Mouse (Mus musculus) lung, embryonic 14.5 days (tissue): ENCODE data around the gene Fndc10. TPM values are rescaled to one million over a fixed set of nuclear protein-coding genes. Genes with fewer than 3 reads are reported as not detected.

Experiments used
- ATAC-seq: fragments of 200-750 bp; cut with Nextera tagmentation; 2 replicates; pipeline ENCODE4 v1.8.0; 2017; ENCODE audit warnings: mild to moderate bottlenecking, moderate TSS enrichment, moderate library complexity; ENCODE audit not compliant: insufficient read depth
- DNase-seq: peaks from one replicate; pipeline ENCODE4 v3.0.0-alpha.2; 2015
- H3K27ac ChIP-seq: fragments of 300-500 bp; sonication (generic); 2 replicates; pipeline ENCODE4 v1.5.1; 2014; ENCODE audit warnings: low read depth, mild to moderate bottlenecking, moderate library complexity
- H3K27me3 ChIP-seq: fragments of 300-500 bp; sonication (generic); 2 replicates; pipeline ENCODE4 v1.6.1; 2014; ENCODE audit warnings: low read length, control low read depth; ENCODE audit not compliant: insufficient read depth
- H3K36me3 ChIP-seq: fragments of 300-500 bp; sonication (generic); 2 replicates; pipeline ENCODE4 v1.6.1; 2014; ENCODE audit warnings: control low read depth; ENCODE audit not compliant: insufficient read depth
- H3K4me1 ChIP-seq: fragments of 300-500 bp; sonication (generic); 2 replicates; pipeline ENCODE4 v1.6.1; 2014; ENCODE audit warnings: antibody characterized with exemption, control low read depth; ENCODE audit not compliant: insufficient read depth
- H3K4me2 ChIP-seq: fragments of 300-500 bp; sonication (generic); 2 replicates; pipeline ENCODE4 v1.6.1; 2014; ENCODE audit warnings: mild to moderate bottlenecking
- H3K4me3 ChIP-seq: fragments of 300-500 bp; sonication (generic); 2 replicates; pipeline ENCODE4 v1.5.1; 2014; ENCODE audit warnings: low read depth, low read length
- H3K9ac ChIP-seq: fragments of 300-500 bp; sonication (generic); 2 replicates; pipeline ENCODE4 v1.6.1; 2014
- H3K9me3 ChIP-seq: fragments of 300-500 bp; sonication (generic); 2 replicates; pipeline ENCODE4 v1.6.1; 2016; ENCODE audit warnings: low read depth, low read length, control low read depth
- CTCF ChIP-seq: IDR thresholded peaks from 2 replicates; pipeline ENCODE4 v1.5.1; 2016; ENCODE audit warnings: antibody characterized with exemption, low read depth
- WGBS: fragments of 180-500 bp; shearing (Covaris S2); extraction: QIAGEN DNeasy Blood & Tissue Kit; methylation state at CpG from one replicate; pipeline ENCODE4 v1.1.7; 2014; 5-methylcytosine and 5-hydroxymethylcytosine counted together
- polyA plus RNA-seq: library from polyadenylated mRNA; unstranded; fragments of >200 nt; fragmentation: Nextera tagmentation; extraction: Ambion mirVana; gene quantifications from 2 replicates; pipeline ENCODE4 v1.2.1, GENCODE M21; 2014

Gene Fndc10
- polyA plus RNA-seq, 1 experiment from 2014 or later: 2.5 TPM

- Histone ChIP-seq H3K4me1 (peaks cover 5% of the 10 kb centered on the region; the same call in 1 of the 2 replicates), H3K9ac (no peak overlapping the region), H3K27ac (no peak overlapping the region), H3K27me3 (no peaks in the 10 kb centered on the region), H3K9me3 (no peaks in the 10 kb centered on the region), H3K4me3 (no peak overlapping the region), H3K36me3 (no peaks in the 10 kb centered on the region), H3K4me2 (no peak overlapping the region)
- TF ChIP-seq CTCF: no peak
- DNase-seq (no peak), ATAC-seq (no peak)
- WGBS: 93% methylated on average over 4 of the region's 4 CpGs
These were observed 9.3 kb downstream of the Fndc10 start for GRCm38 (mm10) chr4:155703425-155703929.

- ATAC-seq: peak; percentile 95
- Histone ChIP-seq H3K9me3 (no peaks in the 10 kb centered on the region), H3K27ac (peak within 1 kb of the TSS; percentile 97), H3K4me2 (peak within 1 kb of the TSS; percentile 89), H3K36me3 (no peaks in the 10 kb centered on the region), H3K27me3 (no peaks in the 10 kb centered on the region), H3K4me1 (peaks cover 5% of the 10 kb centered on the region; the same call in 1 of the 2 replicates), H3K4me3 (peak within 1 kb of the TSS; percentile 95), H3K9ac (peak within 1 kb of the TSS; percentile 87)
- DNase-seq: peak; percentile 99
- TF ChIP-seq CTCF: no peak
- under 1% methylated on average over 83 of the region's 83 CpGs for WGBS
These were observed 10.8 kb downstream of the Fndc10 start, which contains the start of gene Ssu72 for GRCm38 (mm10) chr4:155704721-155705591. TSS of gene Ssu72 (plus strand) at chr4:155704800.

DNA sequence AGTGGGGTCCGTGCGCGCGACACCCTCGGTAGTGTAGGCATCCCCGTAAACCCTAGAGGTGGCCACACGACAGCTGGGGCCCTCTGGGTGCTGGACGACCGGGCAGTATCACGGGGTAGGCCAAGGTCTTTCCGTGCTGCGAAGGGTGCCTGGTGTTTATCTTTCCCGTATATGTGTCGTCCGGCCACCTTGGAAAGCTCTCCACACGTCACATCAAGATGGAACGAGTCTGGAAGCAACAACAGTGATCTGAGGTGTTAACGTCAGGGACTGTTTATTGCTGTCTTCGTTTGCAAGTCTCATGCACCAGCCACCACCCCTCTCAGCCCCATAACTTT is 11.4 kb downstream of the Fndc10 start:
- Histone ChIP-seq H3K27me3 (no peaks in the 10 kb centered on the region), H3K4me1 (peaks cover 5% of the 10 kb centered on the region; the same call in 1 of the 2 replicates), H3K27ac (peak overlapping the region; percentile 97), H3K36me3 (no peaks in the 10 kb centered on the region), H3K9me3 (no peaks in the 10 kb centered on the region), H3K4me2 (peak overlapping the region; percentile 89), H3K4me3 (peak overlapping the region; percentile 95), H3K9ac (peak overlapping the region; percentile 87)
- ATAC-seq (no peak), DNase-seq (peak; percentile 30)
- no peak for TF ChIP-seq CTCF
- under 1% methylated on average over 19 of the region's 19 CpGs for WGBS

- Histone ChIP-seq H3K9me3 (no peaks in the 10 kb centered on the region), H3K27ac (no peak overlapping the region), H3K36me3 (no peaks in the 10 kb centered on the region), H3K4me2 (0 out of 2 replicates have a peak overlapping the region, but pooled peaks have one; percentile 7), H3K4me1 (peaks cover 5% of the 10 kb centered on the region; the same call in 1 of the 2 replicates), H3K27me3 (no peaks in the 10 kb centered on the region), H3K9ac (no peak overlapping the region), H3K4me3 (no peak overlapping the region)
- 68% methylated on average over 2 of the region's 2 CpGs for WGBS
- peak; percentile 9 for DNase-seq
- ATAC-seq: no peak
- no peak for TF ChIP-seq CTCF
These were observed 14.4 kb downstream of the Fndc10 start for GRCm38 (mm10) chr4:155708582-155708981.

- H3K9me3 ChIP-seq: no peaks in the 10 kb centered on the region
- H3K27ac ChIP-seq: no peak overlapping the region
- H3K4me2 ChIP-seq: 0 out of 2 replicates have a peak overlapping the region, but pooled peaks have one; percentile 7
- ATAC-seq (no peak), DNase-seq (no peak)
- no peak overlapping the region for H3K4me3 ChIP-seq
- H3K4me1 ChIP-seq: peaks cover 5% of the 10 kb centered on the region; the same call in 1 of the 2 replicates
- no peaks in the 10 kb centered on the region for H3K27me3 ChIP-seq
- no peak for TF ChIP-seq CTCF
- no peaks in the 10 kb centered on the region for H3K36me3 ChIP-seq
- H3K9ac ChIP-seq: no peak overlapping the region
These were observed 14.8 kb downstream of the Fndc10 start for GRCm38 (mm10) chr4:155708988-155709387.

GRCm38 (mm10) chr4:155710521-155711252 is 16.5 kb downstream of the Fndc10 start:
- ATAC-seq: no peak
- Histone ChIP-seq H3K4me1 (peaks cover 5% of the 10 kb centered on the region; the same call in 1 of the 2 replicates), H3K4me2 (0 out of 2 replicates have a peak overlapping the region, but pooled peaks have one; percentile 8), H3K9me3 (no peaks in the 10 kb centered on the region), H3K9ac (no peak overlapping the region), H3K27me3 (no peaks in the 10 kb centered on the region), H3K4me3 (no peak overlapping the region), H3K27ac (no peak overlapping the region; the same call in 1 of the 2 replicates), H3K36me3 (peaks cover 17% of the 10 kb centered on the region)
- 61% methylated on average over 6 of the region's 6 CpGs for WGBS
- DNase-seq: peak; percentile 49
- no peak for TF ChIP-seq CTCF
